Mouse (Mus musculus): Measurements from ENCODE around the gene Fancm.
"Not testable (repeated sequence)": the region's sequence is repeated elsewhere in the genome, so short reads cannot be mapped to it uniquely, and the experiment has no call there.

Gene Fancm

DNA sequence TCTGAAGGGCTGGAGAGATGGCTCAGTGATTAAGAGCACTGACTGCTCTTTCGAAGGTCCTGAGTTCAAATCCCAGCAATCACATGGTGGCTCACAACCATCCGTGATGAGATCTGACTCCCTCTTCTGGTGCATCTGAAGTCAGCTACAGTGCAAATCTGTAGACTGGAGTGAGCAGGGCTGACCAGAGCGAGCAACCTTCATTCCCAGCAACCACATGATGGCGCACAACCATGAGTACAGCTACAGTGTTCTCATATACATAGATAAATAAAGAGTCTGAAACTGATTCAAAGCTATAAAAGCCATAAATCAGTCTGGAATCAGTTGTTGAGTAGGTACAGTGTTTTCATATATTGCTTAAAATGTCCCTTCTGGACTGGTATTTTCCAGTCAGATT, 60.7 kb downstream of the Fancm start:
- not testable (repeated sequence) for DNase-seq

DNA sequence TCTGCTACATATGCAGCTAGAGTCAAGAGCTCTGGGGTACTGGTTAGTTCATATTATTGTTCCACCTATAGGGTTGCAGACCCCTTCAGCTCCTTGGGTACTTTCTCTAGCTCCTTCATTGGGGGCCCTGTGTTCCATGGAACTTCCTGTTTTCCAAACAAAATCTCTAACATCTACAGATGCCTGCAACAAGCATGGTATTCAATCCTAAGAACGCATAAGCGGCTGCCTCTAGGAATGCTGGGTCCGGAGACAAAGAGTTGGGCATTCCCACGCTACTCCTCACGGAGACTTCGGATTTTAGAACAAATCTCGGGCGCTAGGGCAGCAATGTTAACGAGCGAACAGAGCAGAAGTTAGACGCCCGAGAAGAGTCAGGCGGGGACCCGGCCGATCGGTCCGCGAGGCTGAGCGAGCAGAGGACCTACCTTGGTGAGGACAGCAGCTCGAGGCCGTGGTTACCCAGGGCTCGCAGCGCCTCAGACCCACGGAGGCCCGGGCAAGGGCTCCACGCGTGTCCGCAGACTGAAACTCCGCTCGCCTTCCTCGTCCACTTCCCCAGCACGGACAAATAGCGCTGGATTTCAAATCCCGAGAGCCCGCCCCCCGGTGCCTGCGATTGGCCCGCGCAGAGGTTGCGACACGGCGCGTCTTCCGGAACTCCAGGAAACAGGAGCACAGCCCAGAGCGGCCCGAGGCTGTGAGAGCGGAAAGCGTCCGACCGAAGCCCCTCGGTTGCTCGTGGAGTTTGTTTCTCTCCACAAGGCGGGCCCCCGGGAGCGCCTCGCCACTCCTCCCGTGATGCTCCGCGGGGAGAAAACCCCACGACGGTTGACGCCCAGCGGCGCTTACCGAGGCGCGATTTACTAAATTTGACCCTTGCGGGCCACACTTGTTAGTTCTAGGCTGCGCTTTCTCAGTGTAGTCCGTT, 96.9 kb downstream of the Fancm start, which contains the start of gene Mis18bp1:
Mis18bp1 (minus strand) TSS at position 584 of the 931 bp plus-strand sequence.
- DNase-seq: peak; percentile 92

DNA sequence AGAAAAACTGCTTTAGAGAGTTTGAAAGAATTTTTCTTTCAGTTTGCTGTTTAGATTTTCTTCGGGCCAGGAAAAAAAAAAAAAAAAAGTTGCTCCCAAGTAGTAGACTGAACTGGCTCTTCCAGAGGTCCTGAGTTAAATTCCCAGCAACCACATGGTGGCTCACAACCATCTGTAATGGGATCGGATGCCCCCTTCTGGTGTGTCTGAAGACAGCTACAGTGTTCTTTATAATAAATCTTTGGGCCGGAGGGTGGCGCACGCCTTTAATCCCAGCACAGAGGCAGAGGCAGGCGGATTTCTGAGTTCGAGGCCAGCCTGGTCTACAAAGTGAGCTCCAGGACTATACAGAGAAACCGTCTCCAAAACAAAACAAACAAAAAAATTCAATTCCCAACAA, 97.6 kb downstream of the Fancm start:
- peak; percentile 52 for DNase-seq

DNA sequence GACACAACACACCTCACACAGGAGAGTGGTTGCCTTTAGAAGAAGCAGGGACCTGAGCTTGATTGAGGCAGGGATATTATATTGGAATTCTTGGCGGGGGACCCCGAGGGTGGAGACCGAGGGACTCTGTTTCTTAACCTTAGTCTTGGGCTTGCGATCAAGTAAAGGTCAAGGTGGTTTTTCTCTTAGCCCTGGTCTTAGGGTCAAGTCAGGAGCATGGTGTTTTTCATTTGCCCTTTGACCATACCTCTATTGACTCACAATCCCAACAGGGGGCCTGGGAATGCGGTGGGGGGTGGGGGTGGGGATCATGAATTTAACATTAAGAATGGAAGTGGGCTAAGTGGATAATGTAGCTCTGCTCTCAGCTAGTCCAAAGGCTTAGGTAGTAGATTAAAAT, 98.3 kb downstream of the Fancm start:
- no peak for DNase-seq
